Mouse (Mus musculus) forebrain, embryonic 14.5 days (tissue): ENCODE results near the gene Ints14. TPM values are rescaled to one million over a fixed set of nuclear protein-coding genes. Genes with fewer than 3 reads are reported as not detected.

Source experiments
- ATAC-seq: fragments of 200-750 bp; cut with Nextera tagmentation; 2 replicates; pipeline ENCODE4 v1.8.0; 2017; ENCODE audit warnings: mild to moderate bottlenecking, moderate library complexity
- DNase-seq: peaks from one replicate; pipeline ENCODE4 v3.0.0-alpha.2; 2015; ENCODE audit warnings: low spot score
- H3K27ac ChIP-seq: fragments of 300-500 bp; sonication (generic); 2 replicates; pipeline ENCODE4 v1.5.1; 2014; ENCODE audit warnings: low read depth, mild to moderate bottlenecking, control low read depth, low read length, moderate library complexity
- H3K27me3 ChIP-seq: fragments of 300-500 bp; sonication (generic); replicated peaks from 2 replicates; pipeline ENCODE4 v1.6.1; 2014; ENCODE audit warnings: low read length, control low read depth, mixed read lengths; ENCODE audit not compliant: control insufficient read depth, insufficient read depth
- H3K36me3 ChIP-seq: fragments of 300-500 bp; sonication (generic); 2 replicates; pipeline ENCODE4 v1.6.1; 2014; ENCODE audit warnings: low read length, control low read depth; ENCODE audit not compliant: control insufficient read depth, insufficient read depth
- H3K4me1 ChIP-seq: fragments of 300-500 bp; sonication (generic); 2 replicates; pipeline ENCODE4 v1.6.1; 2014; ENCODE audit warnings: antibody characterized with exemption, low read length, control low read depth; ENCODE audit not compliant: control insufficient read depth, insufficient read depth
- H3K4me2 ChIP-seq: fragments of 300-500 bp; sonication (generic); 2 replicates; pipeline ENCODE4 v1.6.1; 2014; ENCODE audit warnings: mild to moderate bottlenecking, control low read depth, low read length
- H3K4me3 ChIP-seq: fragments of 300-500 bp; sonication (generic); 2 replicates; pipeline ENCODE4 v1.5.1; 2014; ENCODE audit warnings: low read depth, low read length, control low read depth
- H3K9ac ChIP-seq: fragments of 300-500 bp; sonication (generic); 2 replicates; pipeline ENCODE4 v1.6.1; 2014; ENCODE audit warnings: mild to moderate bottlenecking, low read length, control low read depth, moderate library complexity
- H3K9me3 ChIP-seq: fragments of 300-500 bp; sonication (generic); replicated peaks from 2 replicates; pipeline ENCODE4 v1.6.1; 2016; ENCODE audit warnings: low read length, control low read depth, mixed read lengths; ENCODE audit not compliant: control insufficient read depth
- WGBS: fragments of 180-500 bp; shearing (Covaris S2); extraction: QIAGEN DNeasy Blood & Tissue Kit; methylation state at CpG from one replicate; pipeline ENCODE4 v1.1.7; 2014; 5-methylcytosine and 5-hydroxymethylcytosine counted together
- polyA plus RNA-seq: library from polyadenylated mRNA; unstranded; fragments of >200 nt; fragmentation: Nextera tagmentation; extraction: Ambion mirVana; gene quantifications from 2 replicates; pipeline ENCODE4 v1.2.1, GENCODE M21; 2014

Gene Ints14
- polyA plus RNA-seq, 1 experiment from 2014 or later = 49.8 TPM

GRCm38 (mm10) chr9:64943997-64944396 is 16.7 kb upstream of the Ints14 start:
- Histone ChIP-seq H3K9ac (no peak overlapping the region), H3K27ac (no peak overlapping the region), H3K27me3 (no peaks in the 10 kb centered on the region), H3K9me3 (no peaks in the 10 kb centered on the region), H3K4me3 (no peak overlapping the region), H3K4me2 (no peak overlapping the region), H3K36me3 (no peaks in the 10 kb centered on the region), H3K4me1 (no peaks in the 10 kb centered on the region)
- WGBS = 29% methylated on average over 11 of the region's 11 CpGs
- no peak for ATAC-seq
- DNase-seq = no peak

DNA sequence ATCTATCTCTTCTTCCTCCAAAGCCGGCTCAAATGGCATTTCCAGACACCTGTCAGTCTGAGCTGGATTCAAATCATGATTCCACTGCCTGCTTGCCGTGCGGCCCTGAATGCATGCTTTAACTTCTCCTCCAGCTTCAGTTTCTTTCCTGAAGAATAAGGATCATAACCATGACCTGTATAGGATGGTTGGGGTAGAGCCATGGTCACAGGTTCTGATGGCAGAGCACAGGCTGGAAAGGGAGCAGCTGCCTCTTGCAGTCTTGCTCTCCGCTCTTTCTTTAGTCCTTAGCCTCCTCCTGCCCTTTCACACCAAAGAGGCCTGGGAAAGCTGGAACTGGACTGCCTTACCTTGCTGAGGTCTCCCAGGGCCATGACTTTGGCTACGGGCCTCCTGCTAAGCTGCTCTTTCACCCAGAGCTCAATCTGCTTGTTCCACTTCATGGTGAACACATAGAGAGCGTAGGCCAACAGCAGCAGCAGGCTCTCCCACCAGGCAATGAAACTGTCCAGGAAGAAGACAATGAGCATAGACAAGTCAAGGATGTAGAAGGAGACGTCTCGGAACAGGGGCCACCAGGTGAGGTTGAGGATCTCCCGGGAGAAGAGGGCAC is 13.1 kb upstream of the Ints14 start:
- Histone ChIP-seq H3K27me3 (no peaks in the 10 kb centered on the region), H3K4me2 (no peak overlapping the region), H3K4me3 (no peak overlapping the region), H3K4me1 (no peaks in the 10 kb centered on the region), H3K27ac (no peak overlapping the region), H3K9me3 (no peaks in the 10 kb centered on the region), H3K36me3 (no peaks in the 10 kb centered on the region), H3K9ac (no peak overlapping the region)
- ATAC-seq (no peak), DNase-seq (no peak)
- WGBS = 84% methylated on average over 9 of the region's 9 CpGs

DNA sequence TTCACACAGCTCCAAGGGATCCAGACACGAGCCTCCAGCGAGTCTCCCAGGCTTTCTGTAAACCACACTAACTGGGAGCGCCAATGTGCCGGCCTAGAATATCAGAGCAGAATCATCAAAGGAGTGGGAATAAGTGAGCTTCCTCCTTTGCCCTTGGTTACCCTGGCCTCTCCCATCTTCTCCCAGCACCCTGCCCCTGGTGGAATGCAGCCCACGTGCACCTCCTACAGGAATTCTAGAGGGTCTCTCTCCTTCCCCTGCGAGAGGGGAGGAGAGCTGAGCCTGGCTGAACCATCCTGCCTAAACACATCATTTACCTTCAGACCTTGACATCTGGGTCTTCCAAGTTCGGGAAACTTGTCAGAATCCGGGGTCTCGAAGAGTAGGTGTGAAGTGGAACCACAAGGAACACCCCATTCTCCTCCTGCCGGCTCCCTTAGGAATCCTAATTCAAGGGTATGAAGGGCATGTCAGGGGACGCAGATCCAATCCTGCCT is 9.5 kb upstream of the Ints14 start, which contains the start of gene Slc24a1:
Gene Slc24a1, minus strand, starts transcription at position 447 of the 497 bp plus-strand sequence.
- DNase-seq = no peak
- H3K36me3 ChIP-seq = no peaks in the 10 kb centered on the region
- 38% methylated on average over 11 of the region's 11 CpGs for WGBS
- no peak within 1 kb of the TSS for H3K9ac ChIP-seq
- no peak within 1 kb of the TSS for H3K4me3 ChIP-seq
- no peak within 1 kb of the TSS for H3K27ac ChIP-seq
- ATAC-seq = no peak
- H3K9me3 ChIP-seq = no peaks in the 10 kb centered on the region
- no peaks in the 10 kb centered on the region for H3K4me1 ChIP-seq
- H3K27me3 ChIP-seq = no peaks in the 10 kb centered on the region
- no peak within 1 kb of the TSS for H3K4me2 ChIP-seq

- ATAC-seq (no peak), DNase-seq (no peak)
- Histone ChIP-seq H3K27ac (no peak overlapping the region), H3K9ac (no peak overlapping the region), H3K4me1 (no peaks in the 10 kb centered on the region), H3K9me3 (no peaks in the 10 kb centered on the region), H3K36me3 (no peaks in the 10 kb centered on the region), H3K4me2 (no peak overlapping the region), H3K27me3 (no peaks in the 10 kb centered on the region), H3K4me3 (no peak overlapping the region)
- WGBS = 15% methylated on average over 5 of the region's 5 CpGs
Observed at GRCm38 (mm10) chr9:64952055-64952454, 8.7 kb upstream of the Ints14 start.

GRCm38 (mm10) chr9:64953190-64953589 is 7.5 kb upstream of the Ints14 start:
- DNase-seq = no peak
- Histone ChIP-seq H3K4me3 (no peak overlapping the region), H3K4me1 (no peaks in the 10 kb centered on the region), H3K9me3 (no peaks in the 10 kb centered on the region), H3K36me3 (no peaks in the 10 kb centered on the region), H3K9ac (no peak overlapping the region), H3K27me3 (no peaks in the 10 kb centered on the region), H3K27ac (no peak overlapping the region), H3K4me2 (no peak overlapping the region)
- 84% methylated on average over 7 of the region's 7 CpGs for WGBS
- no peak for ATAC-seq

- H3K9me3 ChIP-seq = no peaks in the 10 kb centered on the region
- ATAC-seq = no peak
- H3K9ac ChIP-seq = no peak overlapping the region
- no peaks in the 10 kb centered on the region for H3K36me3 ChIP-seq
- peaks cover 2% of the 10 kb centered on the region; the same call in 1 of the 2 replicates for H3K4me1 ChIP-seq
- DNase-seq = no peak
- H3K27ac ChIP-seq = no peak overlapping the region
- H3K27me3 ChIP-seq = no peaks in the 10 kb centered on the region
- H3K4me2 ChIP-seq = peak overlapping the region; percentile 23; the same call in 1 of the 2 replicates
- WGBS = 20% methylated on average over 12 of the region's 12 CpGs
- H3K4me3 ChIP-seq = no peak overlapping the region
Observed at GRCm38 (mm10) chr9:64956337-64956736, 4.4 kb upstream of the Ints14 start.

DNA sequence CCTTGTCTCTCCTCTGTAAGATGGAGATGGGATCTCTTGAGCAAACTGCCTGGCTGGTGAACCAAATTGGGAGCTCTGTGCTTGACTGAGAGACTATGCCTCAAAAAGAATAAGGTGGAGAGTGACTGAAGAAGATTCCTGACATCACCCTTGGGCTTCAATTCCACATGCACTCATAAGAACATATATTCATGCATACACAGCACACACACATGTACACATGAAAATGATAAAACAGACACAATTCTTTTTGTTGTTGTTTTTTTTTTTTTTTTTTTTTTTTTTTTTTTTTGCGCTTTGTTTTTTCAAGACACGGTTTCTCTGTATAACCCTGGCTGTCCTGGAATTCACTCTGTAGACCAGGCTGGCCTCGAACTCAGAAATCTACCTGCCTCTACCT is 3.4 kb upstream of the Ints14 start:
- no peaks in the 10 kb centered on the region for H3K9me3 ChIP-seq
- WGBS = 92% methylated on average over 3 of the region's 3 CpGs
- H3K27me3 ChIP-seq = no peaks in the 10 kb centered on the region
- H3K27ac ChIP-seq = no peak overlapping the region
- no peak overlapping the region for H3K9ac ChIP-seq
- H3K4me3 ChIP-seq = no peak overlapping the region
- H3K4me2 ChIP-seq = no peak overlapping the region
- ATAC-seq (no peak), DNase-seq (no peak)
- no peaks in the 10 kb centered on the region for H3K36me3 ChIP-seq
- H3K4me1 ChIP-seq = peaks cover 8% of the 10 kb centered on the region

DNA sequence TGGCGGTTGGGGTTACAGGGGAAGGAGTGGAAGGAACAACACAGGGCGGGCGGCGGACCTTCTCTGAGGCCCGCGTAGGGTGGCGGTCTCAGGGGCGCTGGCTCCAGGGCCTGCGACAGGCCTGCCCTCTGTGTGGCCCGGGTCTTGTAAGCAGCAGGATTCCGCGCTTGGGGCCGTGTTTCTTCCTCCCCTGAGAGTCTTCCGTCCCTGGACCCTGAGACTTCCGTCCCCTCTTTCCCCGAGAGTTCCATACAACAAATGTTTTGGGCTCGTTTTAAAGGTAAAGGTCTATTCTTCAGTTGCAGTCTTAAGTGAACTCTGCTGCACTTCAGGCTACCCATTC is 244 bp downstream of the Ints14 start:
- H3K4me3 ChIP-seq = peak overlapping the region; percentile 61
- peak overlapping the region; percentile 66 for H3K4me2 ChIP-seq
- H3K4me1 ChIP-seq = peaks cover 8% of the 10 kb centered on the region
- peak; percentile 81 for ATAC-seq
- no peaks in the 10 kb centered on the region for H3K9me3 ChIP-seq
- 0% methylated on average over 10 of the region's 17 CpGs for WGBS
- H3K36me3 ChIP-seq = peaks cover 24% of the 10 kb centered on the region
- H3K27ac ChIP-seq = peak overlapping the region; percentile 77
- no peak for DNase-seq
- H3K27me3 ChIP-seq = no peaks in the 10 kb centered on the region
- peak overlapping the region; percentile 83 for H3K9ac ChIP-seq

DNA sequence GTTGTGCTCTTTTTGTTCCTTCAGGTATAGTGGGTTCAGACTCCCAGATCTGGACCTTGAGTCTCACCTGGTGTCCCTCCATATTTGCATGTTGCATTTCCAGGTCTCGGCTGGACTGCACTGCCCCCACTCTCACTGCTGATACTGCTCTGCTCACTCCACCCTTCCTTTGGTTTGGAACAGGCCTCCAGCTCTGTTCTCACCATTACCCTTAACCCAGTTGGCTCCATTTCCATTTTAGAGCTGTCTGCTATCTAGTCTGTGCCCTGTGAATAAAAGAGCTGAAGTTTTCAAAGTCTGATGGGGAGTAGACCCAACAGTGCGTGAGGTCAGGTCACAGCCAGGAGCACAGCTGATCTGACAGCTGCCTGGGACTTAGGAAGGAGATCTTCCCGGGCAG is 19.8 kb downstream of the Ints14 start:
- no peak overlapping the region for H3K4me3 ChIP-seq
- no peaks in the 10 kb centered on the region for H3K4me1 ChIP-seq
- H3K27me3 ChIP-seq = no peaks in the 10 kb centered on the region
- no peaks in the 10 kb centered on the region for H3K9me3 ChIP-seq
- H3K36me3 ChIP-seq = peaks cover 98% of the 10 kb centered on the region
- no peak overlapping the region for H3K9ac ChIP-seq
- no peak overlapping the region for H3K27ac ChIP-seq
- H3K4me2 ChIP-seq = no peak overlapping the region
- ATAC-seq (no peak), DNase-seq (no peak)
- WGBS = 83% methylated on average over 3 of the region's 3 CpGs
